Mouse (Mus musculus) limb, embryonic 11.5 days (tissue): ENCODE results near the gene Cyp19a1. TPM values are rescaled to one million over a fixed set of nuclear protein-coding genes. Genes with fewer than 3 reads are reported as not detected.

Experiments used
- ATAC-seq: fragments of 200-750 bp; cut with Nextera tagmentation; 2 replicates; pipeline ENCODE4 v1.8.0; 2017; ENCODE audit warnings: low read depth; ENCODE audit not compliant: insufficient number of reproducible peaks, low FRiP score, low TSS enrichment
- DNase-seq: peaks from one replicate; pipeline ENCODE4 v3.0.0-alpha.2; 2015; ENCODE audit warnings: low spot score
- H3K27ac ChIP-seq: fragments of 300-500 bp; sonication (generic); replicated peaks from 2 replicates; pipeline ENCODE4 v1.5.1; 2014; ENCODE audit warnings: low read depth, mild to moderate bottlenecking, low read length
- H3K27me3 ChIP-seq: fragments of 300-500 bp; sonication (generic); 2 replicates; pipeline ENCODE4 v1.6.1; 2014; ENCODE audit warnings: mild to moderate bottlenecking, low read length, mixed read lengths; ENCODE audit not compliant: control insufficient read depth, insufficient read depth
- H3K36me3 ChIP-seq: fragments of 300-500 bp; sonication (generic); 2 replicates; pipeline ENCODE4 v1.6.1; 2014; ENCODE audit warnings: mild to moderate bottlenecking, low read length, moderate library complexity, mixed read lengths; ENCODE audit not compliant: control insufficient read depth, insufficient read depth
- H3K4me1 ChIP-seq: fragments of 300-500 bp; sonication (generic); 2 replicates; pipeline ENCODE4 v1.6.1; 2014; ENCODE audit warnings: low read length, mixed read lengths; ENCODE audit not compliant: control insufficient read depth, insufficient read depth
- H3K4me2 ChIP-seq: fragments of 300-500 bp; sonication (generic); 2 replicates; pipeline ENCODE4 v1.6.1; 2014; ENCODE audit warnings: low read depth, mild to moderate bottlenecking, moderate library complexity; ENCODE audit not compliant: severe bottlenecking
- H3K4me3 ChIP-seq: fragments of 300-500 bp; sonication (generic); 2 replicates; pipeline ENCODE4 v1.5.1; 2014; ENCODE audit warnings: low read depth, low read length
- H3K9ac ChIP-seq: fragments of 300-500 bp; sonication (generic); 2 replicates; pipeline ENCODE4 v1.6.1; 2014; ENCODE audit warnings: mild to moderate bottlenecking, low read length
- H3K9me3 ChIP-seq: fragments of 300-500 bp; sonication (generic); 2 replicates; pipeline ENCODE4 v1.6.1; 2016; ENCODE audit warnings: low read length; ENCODE audit not compliant: control insufficient read depth
- WGBS: fragments of 180-500 bp; shearing (Covaris S2); extraction: QIAGEN DNeasy Blood & Tissue Kit; methylation state at CpG from one replicate; pipeline ENCODE4 v1.1.7; 2014; 5-methylcytosine and 5-hydroxymethylcytosine counted together
- polyA plus RNA-seq: library from polyadenylated mRNA; unstranded; fragments of >200 nt; fragmentation: Nextera tagmentation; extraction: Ambion mirVana; gene quantifications from 2 replicates; pipeline ENCODE4 v1.2.1, GENCODE M21; 2014

Gene Cyp19a1
- polyA plus RNA-seq, 1 experiment from 2014 or later: not detected

GRCm38 (mm10) chr9:54286331-54286987, 18.5 kb upstream of the Cyp19a1 start, which contains the start of gene Gldn:
TSS of gene Gldn (plus strand) at chr9:54286486.
- ATAC-seq: no peak

GRCm38 (mm10) chr9:54279046-54279589, 11.2 kb upstream of the Cyp19a1 start:
- Histone ChIP-seq H3K36me3 (no peaks in the 10 kb centered on the region), H3K4me3 (no peak overlapping the region), H3K9ac (no peak overlapping the region), H3K4me1 (no peaks in the 10 kb centered on the region), H3K27me3 (no peaks in the 10 kb centered on the region), H3K9me3 (no peaks in the 10 kb centered on the region), H3K4me2 (no peak overlapping the region), H3K27ac (no peak overlapping the region)
- ATAC-seq (no peak), DNase-seq (no peak)
- 83% methylated on average over 12 of the region's 12 CpGs for WGBS

More at GRCm38 (mm10) chr9:54286331-54286987, 18.5 kb upstream of the Cyp19a1 start, which contains the start of gene Gldn:
- no peak within 1 kb of the TSS for H3K27ac ChIP-seq
- peak within 1 kb of the TSS; percentile 38 for H3K9ac ChIP-seq
- H3K4me1 ChIP-seq: no peaks in the 10 kb centered on the region; the same call in 1 of the 2 replicates
- no peaks in the 10 kb centered on the region for H3K9me3 ChIP-seq
- H3K36me3 ChIP-seq: no peaks in the 10 kb centered on the region
- peak within 1 kb of the TSS; percentile 86 for H3K4me2 ChIP-seq
- peak; percentile 53 for DNase-seq
- H3K27me3 ChIP-seq: peaks cover 7% of the 10 kb centered on the region; the same call in 1 of the 2 replicates
- WGBS: 2% methylated on average over 61 of the region's 61 CpGs
- peak within 1 kb of the TSS; percentile 35 for H3K4me3 ChIP-seq

GRCm38 (mm10) chr9:54275283-54275682, 7.4 kb upstream of the Cyp19a1 start:
- no peak overlapping the region for H3K4me3 ChIP-seq
- no peak overlapping the region for H3K9ac ChIP-seq
- no peaks in the 10 kb centered on the region for H3K36me3 ChIP-seq
- no peak overlapping the region for H3K27ac ChIP-seq
- no peak for ATAC-seq
- no peak overlapping the region for H3K4me2 ChIP-seq
- no peak for DNase-seq
- H3K4me1 ChIP-seq: no peaks in the 10 kb centered on the region
- H3K27me3 ChIP-seq: no peaks in the 10 kb centered on the region
- WGBS: 88% methylated on average over 4 of the region's 4 CpGs
- no peaks in the 10 kb centered on the region for H3K9me3 ChIP-seq

- Histone ChIP-seq H3K4me1 (no peaks in the 10 kb centered on the region), H3K27me3 (no peaks in the 10 kb centered on the region), H3K27ac (no peak overlapping the region), H3K9ac (no peak overlapping the region), H3K36me3 (no peaks in the 10 kb centered on the region), H3K9me3 (no peaks in the 10 kb centered on the region), H3K4me3 (no peak overlapping the region), H3K4me2 (no peak overlapping the region)
- ATAC-seq (no peak), DNase-seq (peak; percentile 76)
- WGBS: 37% methylated on average over 5 of the region's 5 CpGs
Measured at GRCm38 (mm10) chr9:54270889-54271288, 3.0 kb upstream of the Cyp19a1 start.

GRCm38 (mm10) chr9:54269987-54270386, 2.1 kb upstream of the Cyp19a1 start:
- Histone ChIP-seq H3K27me3 (no peaks in the 10 kb centered on the region), H3K27ac (no peak overlapping the region), H3K4me3 (no peak overlapping the region), H3K9me3 (no peaks in the 10 kb centered on the region), H3K9ac (no peak overlapping the region), H3K4me2 (no peak overlapping the region), H3K36me3 (no peaks in the 10 kb centered on the region), H3K4me1 (no peaks in the 10 kb centered on the region)
- no peak for DNase-seq
- WGBS: 75% methylated on average over 6 of the region's 6 CpGs
- ATAC-seq: no peak

GRCm38 (mm10) chr9:54264754-54265153, 3.2 kb downstream of the Cyp19a1 start:
- H3K4me1 ChIP-seq: no peaks in the 10 kb centered on the region
- H3K27ac ChIP-seq: no peak overlapping the region
- H3K36me3 ChIP-seq: no peaks in the 10 kb centered on the region
- DNase-seq (no peak), ATAC-seq (no peak)
- no peak overlapping the region for H3K4me2 ChIP-seq
- H3K9ac ChIP-seq: no peak overlapping the region
- 61% methylated on average over 4 of the region's 4 CpGs for WGBS
- H3K27me3 ChIP-seq: no peaks in the 10 kb centered on the region
- no peaks in the 10 kb centered on the region for H3K9me3 ChIP-seq
- H3K4me3 ChIP-seq: no peak overlapping the region

- H3K27me3 ChIP-seq: no peaks in the 10 kb centered on the region
- no peak for ATAC-seq
- no peaks in the 10 kb centered on the region for H3K4me1 ChIP-seq
- 75% methylated on average over 3 of the region's 3 CpGs for WGBS
- no peaks in the 10 kb centered on the region for H3K36me3 ChIP-seq
- no peak overlapping the region for H3K4me3 ChIP-seq
- H3K27ac ChIP-seq: no peak overlapping the region
- H3K9ac ChIP-seq: no peak overlapping the region
- no peaks in the 10 kb centered on the region for H3K9me3 ChIP-seq
- H3K4me2 ChIP-seq: no peak overlapping the region
- no peak for DNase-seq
Measured at GRCm38 (mm10) chr9:54244869-54245665, 22.8 kb downstream of the Cyp19a1 start.

GRCm38 (mm10) chr9:54227580-54227979, 40.3 kb downstream of the Cyp19a1 start:
- H3K4me1 ChIP-seq: no peaks in the 10 kb centered on the region
- H3K36me3 ChIP-seq: no peaks in the 10 kb centered on the region
- 66% methylated on average over 6 of the region's 6 CpGs for WGBS

More at GRCm38 (mm10) chr9:54227580-54227979, 40.3 kb downstream of the Cyp19a1 start:
- Histone ChIP-seq H3K9ac (no peak overlapping the region), H3K4me2 (no peak overlapping the region), H3K27ac (no peak overlapping the region), H3K4me3 (no peak overlapping the region), H3K9me3 (no peaks in the 10 kb centered on the region), H3K27me3 (no peaks in the 10 kb centered on the region)
- DNase-seq (no peak), ATAC-seq (no peak)
